Mouse (Mus musculus) brain, embryonic 14.5 days (tissue): Measurements from ENCODE around the gene Stambpl1.

Source experiments
- CTCF ChIP-seq: fragments of 200-500 bp; IDR thresholded peaks from 2 replicates; pipeline ENCODE4 v1.5.1; 2012; ENCODE audit warnings: inconsistent platforms, mild to moderate bottlenecking, moderate library complexity, borderline replicate concordance; ENCODE audit not compliant: insufficient read depth, insufficient read length; ENCODE audit errors: extremely low read depth
- POLR2A ChIP-seq: fragments of 200-500 bp; IDR thresholded peaks from 2 replicates; pipeline ENCODE4 v1.6.1; 2012; ENCODE audit warnings: mild to moderate bottlenecking, inconsistent platforms, borderline replicate concordance; ENCODE audit not compliant: poor library complexity, insufficient read depth, insufficient read length, severe bottlenecking; ENCODE audit errors: extremely low read depth

GRCm38 (mm10) chr19:34180316-34180715, 11.7 kb upstream of the Stambpl1 start:
- TF ChIP-seq POLR2A (no peak), CTCF (no peak)
